Mouse (Mus musculus) left cerebral cortex, postnatal 4 days (tissue): ENCODE measurements around the gene Zbtb5. TPM values are rescaled to one million over a fixed set of nuclear protein-coding genes. Genes with fewer than 3 reads are reported as not detected.
"Not testable (repeated sequence)": the region's sequence is repeated elsewhere in the genome, so short reads cannot be mapped to it uniquely, and the experiment has no call there.

Source experiments
- DNase-seq: peaks from one replicate; pipeline ENCODE4 v3.0.0-alpha.2; 2022
- intact Hi-C: fragments of 180-260 bp; cut with DNase I; formaldehyde crosslinking; loops from one replicate; pipeline ENCODE4 v1.15.1; 2025
- total RNA-seq, 2 experiments: library from RNA; stranded (reverse); gene quantifications; 2 replicates each; pipeline ENCODE4 v1.2.3; 2021

The Zbtb5 gene
- total RNA-seq, 2 experiments from 2014 or later: 30.9 to 33.0 TPM

GRCm38 (mm10) chr4:45013537-45013936, 1.3 kb upstream of the Zbtb5 start:
- no peak for DNase-seq
- intact Hi-C loops: no loop called here

GRCm38 (mm10) chr4:45013031-45013431, 819 bp upstream of the Zbtb5 start:
- DNase-seq: no peak
- intact Hi-C loops: no loop called here

GRCm38 (mm10) chr4:45011581-45012104, 569 bp downstream of the Zbtb5 start:
- intact Hi-C loops: no loop called here
- no peak for DNase-seq

GRCm38 (mm10) chr4:45010806-45011415, 1.3 kb downstream of the Zbtb5 start:
- intact Hi-C loops: no loop called here
- DNase-seq: no peak

- no peak for DNase-seq
- intact Hi-C loops: no loop called here
Measured at GRCm38 (mm10) chr4:45005452-45005851, 6.8 kb downstream of the Zbtb5 start.

GRCm38 (mm10) chr4:45000001-45000400, 12.2 kb downstream of the Zbtb5 start:
- no peak for DNase-seq
- intact Hi-C loops: no loop called here

GRCm38 (mm10) chr4:44998071-44998470, 14.1 kb downstream of the Zbtb5 start:
- DNase-seq: no peak
- intact Hi-C loops: no loop called here

- DNase-seq: no peak
- intact Hi-C loops: no loop called here
Measured at GRCm38 (mm10) chr4:44994776-44995175, 17.4 kb downstream of the Zbtb5 start.

- DNase-seq: no peak
Measured at GRCm38 (mm10) chr4:44993847-44994246, 18.4 kb downstream of the Zbtb5 start.

GRCm38 (mm10) chr4:44993179-44993578, 19.0 kb downstream of the Zbtb5 start:
- intact Hi-C loops, DNase-seq: not testable (repeated sequence)

More at GRCm38 (mm10) chr4:44993847-44994246, 18.4 kb downstream of the Zbtb5 start:
- intact Hi-C loops: no loop called here

GRCm38 (mm10) chr4:44992330-44992729, 19.9 kb downstream of the Zbtb5 start:
- DNase-seq, intact Hi-C loops: not testable (repeated sequence)

- no peak for DNase-seq
- intact Hi-C loops: no loop called here
Measured at GRCm38 (mm10) chr4:44990560-44990959, 21.7 kb downstream of the Zbtb5 start.

- intact Hi-C loops: no loop called here
- no peak for DNase-seq
Measured at GRCm38 (mm10) chr4:44983131-44983740, 29.0 kb downstream of the Zbtb5 start.

- DNase-seq: no peak
- intact Hi-C loops: no loop called here
Measured at GRCm38 (mm10) chr4:44982440-44983130, 29.6 kb downstream of the Zbtb5 start.

GRCm38 (mm10) chr4:44981974-44982287, 30.3 kb downstream of the Zbtb5 start:
- intact Hi-C loops: no loop called here
- no peak for DNase-seq

GRCm38 (mm10) chr4:44981280-44981973, 30.8 kb downstream of the Zbtb5 start, which contains the start of gene Grhpr:
Gene Grhpr, plus strand, starts transcription at chr4:44981395.
- peak; percentile 80 for DNase-seq
- intact Hi-C loops: no loop called here

GRCm38 (mm10) chr4:44979794-44980338, 32.3 kb downstream of the Zbtb5 start:
- no peak for DNase-seq
- intact Hi-C loops: no loop called here

- intact Hi-C loops: no loop called here
- DNase-seq: no peak
Measured at GRCm38 (mm10) chr4:44978175-44978574, 34.0 kb downstream of the Zbtb5 start.

- intact Hi-C loops: no loop called here
- no peak for DNase-seq
Measured at GRCm38 (mm10) chr4:44976921-44977710, 35.1 kb downstream of the Zbtb5 start.

- intact Hi-C loops: no loop called here
- DNase-seq: no peak
Measured at GRCm38 (mm10) chr4:44976026-44976615, 36.1 kb downstream of the Zbtb5 start.
